Mouse (Mus musculus) stomach, embryonic 14.5 days (tissue): ENCODE results near the gene Syngr1. TPM values are rescaled to one million over a fixed set of nuclear protein-coding genes. Genes with fewer than 3 reads are reported as not detected.

ENCODE experiments used
- ATAC-seq: fragments of 200-750 bp; cut with Nextera tagmentation; 2 replicates; pipeline ENCODE4 v1.8.0; 2017; ENCODE audit warnings: low read depth, moderate TSS enrichment; ENCODE audit not compliant: insufficient number of reproducible peaks, insufficient read depth, low FRiP score
- H3K27ac ChIP-seq: fragments of 300-500 bp; sonication (generic); 2 replicates; pipeline ENCODE4 v1.5.1; 2014; ENCODE audit warnings: mild to moderate bottlenecking, low read length, moderate library complexity, mixed read lengths
- H3K27me3 ChIP-seq: fragments of 300-500 bp; sonication (generic); 2 replicates; pipeline ENCODE4 v1.6.1; 2014; ENCODE audit warnings: low read length, control low read depth, mixed read lengths; ENCODE audit not compliant: control insufficient read depth, insufficient read depth
- H3K36me3 ChIP-seq: fragments of 300-500 bp; sonication (generic); 2 replicates; pipeline ENCODE4 v1.6.1; 2014; ENCODE audit warnings: mild to moderate bottlenecking, control low read depth, low read length, moderate library complexity, mixed read lengths; ENCODE audit not compliant: control insufficient read depth, insufficient read depth
- H3K4me1 ChIP-seq: fragments of 300-500 bp; sonication (generic); 2 replicates; pipeline ENCODE4 v1.6.1; 2014; ENCODE audit warnings: low read length, control low read depth, mixed read lengths; ENCODE audit not compliant: control insufficient read depth, insufficient read depth
- H3K4me2 ChIP-seq: fragments of 300-500 bp; sonication (generic); replicated peaks from 2 replicates; pipeline ENCODE4 v1.6.1; 2014; ENCODE audit warnings: low read depth, low read length, control low read depth
- H3K4me3 ChIP-seq: fragments of 300-500 bp; sonication (generic); 2 replicates; pipeline ENCODE4 v1.5.1; 2014; ENCODE audit warnings: low read depth, low read length, control low read depth
- H3K9ac ChIP-seq: fragments of 300-500 bp; sonication (generic); replicated peaks from 2 replicates; pipeline ENCODE4 v1.6.1; 2014; ENCODE audit warnings: low read depth, mild to moderate bottlenecking, control low read depth, low read length, moderate library complexity, mixed read lengths
- H3K9me3 ChIP-seq: fragments of 300-500 bp; sonication (generic); 2 replicates; pipeline ENCODE4 v1.6.1; 2016; ENCODE audit warnings: low read depth, low read length, control low read depth; ENCODE audit not compliant: control insufficient read depth
- WGBS: fragments of 180-500 bp; shearing (Covaris S2); extraction: QIAGEN DNeasy Blood & Tissue Kit; methylation state at CpG from one replicate; pipeline ENCODE4 v1.1.7; 2014; 5-methylcytosine and 5-hydroxymethylcytosine counted together
- polyA plus RNA-seq: library from polyadenylated mRNA; unstranded; fragments of >200 nt; fragmentation: Nextera tagmentation; extraction: Ambion mirVana; gene quantifications from 2 replicates; pipeline ENCODE4 v1.2.1, GENCODE M21; 2014

Syngr1 gene
- polyA plus RNA-seq, 1 experiment from 2014 or later: 38.8 TPM

- no peak for ATAC-seq
- Histone ChIP-seq H3K27me3 (no peaks in the 10 kb centered on the region), H3K4me2 (no peak overlapping the region), H3K27ac (no peak overlapping the region), H3K4me1 (no peaks in the 10 kb centered on the region), H3K4me3 (no peak overlapping the region), H3K9ac (no peak overlapping the region), H3K36me3 (no peaks in the 10 kb centered on the region), H3K9me3 (no peaks in the 10 kb centered on the region)
- WGBS: 87% methylated on average over 8 of the region's 8 CpGs
These were observed 16.0 kb downstream of the Syngr1 start for GRCm38 (mm10) chr15:80107143-80107542.

GRCm38 (mm10) chr15:80107575-80107974 lies 16.4 kb downstream of the Syngr1 start:
- Histone ChIP-seq H3K4me2 (no peak overlapping the region), H3K9ac (no peak overlapping the region), H3K9me3 (no peaks in the 10 kb centered on the region), H3K36me3 (no peaks in the 10 kb centered on the region), H3K4me1 (no peaks in the 10 kb centered on the region), H3K27ac (no peak overlapping the region), H3K4me3 (no peak overlapping the region), H3K27me3 (no peaks in the 10 kb centered on the region)
- no peak for ATAC-seq
- WGBS: 83% methylated on average over 3 of the region's 3 CpGs

- Histone ChIP-seq H3K4me2 (no peak overlapping the region), H3K27ac (no peak overlapping the region), H3K27me3 (no peaks in the 10 kb centered on the region), H3K4me3 (no peak overlapping the region), H3K4me1 (0 out of 2 replicates have a peak, but pooled peaks cover 5% of the 10 kb centered on the region), H3K9me3 (no peaks in the 10 kb centered on the region), H3K9ac (no peak overlapping the region), H3K36me3 (no peaks in the 10 kb centered on the region)
- no peak for ATAC-seq
- WGBS: 83% methylated on average over 12 of the region's 12 CpGs
These were observed 20.3 kb downstream of the Syngr1 start for GRCm38 (mm10) chr15:80111436-80111835.

GRCm38 (mm10) chr15:80112499-80112898 lies 21.4 kb downstream of the Syngr1 start:
- Histone ChIP-seq H3K27ac (no peak overlapping the region), H3K4me1 (0 out of 2 replicates have a peak, but pooled peaks cover 5% of the 10 kb centered on the region), H3K9me3 (no peaks in the 10 kb centered on the region), H3K36me3 (no peaks in the 10 kb centered on the region), H3K4me3 (no peak overlapping the region), H3K9ac (no peak overlapping the region), H3K27me3 (no peaks in the 10 kb centered on the region), H3K4me2 (no peak overlapping the region)
- 54% methylated on average over 2 of the region's 2 CpGs for WGBS
- no peak for ATAC-seq

GRCm38 (mm10) chr15:80114414-80114813 lies 23.3 kb downstream of the Syngr1 start:
- WGBS: 90% methylated on average over 7 of the region's 7 CpGs
- no peak overlapping the region for H3K4me2 ChIP-seq
- H3K27ac ChIP-seq: no peak overlapping the region
- no peaks in the 10 kb centered on the region for H3K9me3 ChIP-seq
- H3K4me3 ChIP-seq: no peak overlapping the region
- no peaks in the 10 kb centered on the region for H3K36me3 ChIP-seq
- no peaks in the 10 kb centered on the region for H3K27me3 ChIP-seq
- H3K4me1 ChIP-seq: 0 out of 2 replicates have a peak, but pooled peaks cover 5% of the 10 kb centered on the region
- no peak for ATAC-seq
- H3K9ac ChIP-seq: no peak overlapping the region

- 0 out of 2 replicates have a peak, but pooled peaks cover 5% of the 10 kb centered on the region for H3K4me1 ChIP-seq
- no peak overlapping the region for H3K9ac ChIP-seq
- WGBS: 60% methylated on average over 5 of the region's 5 CpGs
- no peaks in the 10 kb centered on the region for H3K27me3 ChIP-seq
- no peak overlapping the region for H3K4me3 ChIP-seq
- no peak overlapping the region for H3K27ac ChIP-seq
- no peaks in the 10 kb centered on the region for H3K36me3 ChIP-seq
- ATAC-seq: no peak
- H3K4me2 ChIP-seq: 0 out of 2 replicates have a peak overlapping the region, but pooled peaks have one; percentile 12
- no peaks in the 10 kb centered on the region for H3K9me3 ChIP-seq
These were observed 24.1 kb downstream of the Syngr1 start for GRCm38 (mm10) chr15:80115256-80115655.

GRCm38 (mm10) chr15:80115866-80116794 lies 25.0 kb downstream of the Syngr1 start:
- 0 out of 2 replicates have a peak, but pooled peaks cover 5% of the 10 kb centered on the region for H3K4me1 ChIP-seq
- 59% methylated on average over 13 of the region's 13 CpGs for WGBS
- peak; percentile 66; the same call in 1 of the 2 replicates for ATAC-seq
- H3K9ac ChIP-seq: no peak overlapping the region
- 0 out of 2 replicates have a peak overlapping the region, but pooled peaks have one; percentile 12 for H3K4me2 ChIP-seq
- no peaks in the 10 kb centered on the region for H3K36me3 ChIP-seq
- H3K9me3 ChIP-seq: no peaks in the 10 kb centered on the region
- H3K4me3 ChIP-seq: no peak overlapping the region
- H3K27ac ChIP-seq: no peak overlapping the region
- no peaks in the 10 kb centered on the region for H3K27me3 ChIP-seq

- ATAC-seq: peak; percentile 21; the same call in 1 of the 2 replicates
- Histone ChIP-seq H3K27me3 (no peaks in the 10 kb centered on the region), H3K4me2 (no peak overlapping the region), H3K27ac (no peak overlapping the region), H3K9ac (no peak overlapping the region), H3K4me1 (0 out of 2 replicates have a peak, but pooled peaks cover 5% of the 10 kb centered on the region), H3K36me3 (no peaks in the 10 kb centered on the region), H3K4me3 (no peak overlapping the region), H3K9me3 (no peaks in the 10 kb centered on the region)
- WGBS: 57% methylated on average over 8 of the region's 8 CpGs
These were observed 26.0 kb downstream of the Syngr1 start for GRCm38 (mm10) chr15:80117154-80117553.
